Mouse (Mus musculus): ENCODE measurements around the gene Dennd4c. TPM values are rescaled to one million over a fixed set of nuclear protein-coding genes. Genes with fewer than 3 reads are reported as not detected.
"Not testable (repeated sequence)": the region's sequence is repeated elsewhere in the genome, so short reads cannot be mapped to it uniquely, and the experiment has no call there.

The Dennd4c gene
- total RNA-seq, 2 experiments from 2014 or later = 15.0 to 38.0 TPM

- no peak for ATAC-seq (replicated peaks; ENCODE audit: low FRiP score, low TSS enrichment, poor library complexity, severe bottlenecking)
Observed at GRCm38 (mm10) chr4:86750346-86750945, 2.1 kb downstream of the Dennd4c start.

GRCm38 (mm10) chr4:86764307-86764706 is 16.0 kb downstream of the Dennd4c start:
- no peak for ATAC-seq (replicated peaks; ENCODE audit: low FRiP score, low TSS enrichment, poor library complexity, severe bottlenecking)

GRCm38 (mm10) chr4:86777587-86777986 is 29.2 kb downstream of the Dennd4c start:
- ATAC-seq (replicated peaks; ENCODE audit: low FRiP score, low TSS enrichment, poor library complexity, severe bottlenecking) = no peak

- ATAC-seq (replicated peaks; ENCODE audit: low FRiP score, low TSS enrichment, poor library complexity, severe bottlenecking) = peak; percentile 57
Observed at GRCm38 (mm10) chr4:86810604-86811003, 62.2 kb downstream of the Dennd4c start.

- ATAC-seq (replicated peaks; ENCODE audit: low FRiP score, low TSS enrichment, poor library complexity, severe bottlenecking) = 0 out of 2 replicates have a peak, but pooled peaks have one; percentile 52
Observed at GRCm38 (mm10) chr4:86814850-86815249, 66.5 kb downstream of the Dennd4c start.

- ATAC-seq (replicated peaks; ENCODE audit: low FRiP score, low TSS enrichment, poor library complexity, severe bottlenecking) = peak; percentile 82
Observed at GRCm38 (mm10) chr4:86823169-86823568, 74.8 kb downstream of the Dennd4c start.

- ATAC-seq (replicated peaks; ENCODE audit: low FRiP score, low TSS enrichment, poor library complexity, severe bottlenecking) = peak; percentile 78
Observed at GRCm38 (mm10) chr4:86825143-86825542, 76.8 kb downstream of the Dennd4c start.

- no peak for ATAC-seq (replicated peaks; ENCODE audit: low FRiP score, low TSS enrichment, poor library complexity, severe bottlenecking)
Observed at GRCm38 (mm10) chr4:86831896-86832295, 83.5 kb downstream of the Dennd4c start.

- not testable (repeated sequence) for ATAC-seq (replicated peaks; ENCODE audit: low FRiP score, low TSS enrichment, poor library complexity, severe bottlenecking)
Observed at GRCm38 (mm10) chr4:86841141-86841540, 92.8 kb downstream of the Dennd4c start.

- no peak for ATAC-seq (replicated peaks; ENCODE audit: low FRiP score, low TSS enrichment, poor library complexity, severe bottlenecking)
Observed at GRCm38 (mm10) chr4:86845384-86845783, 97.0 kb downstream of the Dennd4c start.

GRCm38 (mm10) chr4:86847246-86847645 is 98.9 kb downstream of the Dennd4c start:
- no peak for ATAC-seq (replicated peaks; ENCODE audit: low FRiP score, low TSS enrichment, poor library complexity, severe bottlenecking)

GRCm38 (mm10) chr4:86851331-86851730 is 103.0 kb downstream of the Dennd4c start:
- ATAC-seq (replicated peaks; ENCODE audit: low FRiP score, low TSS enrichment, poor library complexity, severe bottlenecking) = 0 out of 2 replicates have a peak, but pooled peaks have one; percentile 16

- ATAC-seq (replicated peaks; ENCODE audit: low FRiP score, low TSS enrichment, poor library complexity, severe bottlenecking) = peak; percentile 4; the same call in 1 of the 2 replicates
Observed at GRCm38 (mm10) chr4:86852018-86852417, 103.7 kb downstream of the Dennd4c start.

- no peak for ATAC-seq (replicated peaks; ENCODE audit: low FRiP score, low TSS enrichment, poor library complexity, severe bottlenecking)
Observed at GRCm38 (mm10) chr4:86852813-86853590, 104.6 kb downstream of the Dennd4c start.

- ATAC-seq (replicated peaks; ENCODE audit: low FRiP score, low TSS enrichment, poor library complexity, severe bottlenecking) = no peak
Observed at GRCm38 (mm10) chr4:86856304-86857112, 108.2 kb downstream of the Dennd4c start.

GRCm38 (mm10) chr4:86857113-86858069 is 109.0 kb downstream of the Dennd4c start, which contains the start of gene Rps6:
TSS of gene Rps6 (minus strand) at chr4:86857412.
- ATAC-seq (replicated peaks; ENCODE audit: low FRiP score, low TSS enrichment, poor library complexity, severe bottlenecking) = peak; percentile 96

- ATAC-seq (replicated peaks; ENCODE audit: low FRiP score, low TSS enrichment, poor library complexity, severe bottlenecking) = no peak
Observed at GRCm38 (mm10) chr4:86858070-86858440, 109.7 kb downstream of the Dennd4c start.

GRCm38 (mm10) chr4:86864087-86864486 is 115.7 kb downstream of the Dennd4c start:
- ATAC-seq (replicated peaks; ENCODE audit: low FRiP score, low TSS enrichment, poor library complexity, severe bottlenecking) = no peak

- ATAC-seq (replicated peaks; ENCODE audit: low FRiP score, low TSS enrichment, poor library complexity, severe bottlenecking) = no peak
Observed at GRCm38 (mm10) chr4:86871988-86872387, 123.6 kb downstream of the Dennd4c start.
